Mouse (Mus musculus) ZHBTc4 (cell line): Measurements from ENCODE around the gene Fev.

Experiments
- DNase-seq: peaks from one replicate; pipeline ENCODE4 v3.0.0-alpha.2; 2011; ENCODE audit warnings: low read depth, low spot score

The Fev gene

GRCm38 (mm10) chr1:74880785-74881360 lies 4.3 kb downstream of the Fev start:
- peak; percentile 90 for DNase-seq

- DNase-seq, result peak; percentile 61
Measured at GRCm38 (mm10) chr1:74877199-74877598, 8.0 kb downstream of the Fev start.

DNA sequence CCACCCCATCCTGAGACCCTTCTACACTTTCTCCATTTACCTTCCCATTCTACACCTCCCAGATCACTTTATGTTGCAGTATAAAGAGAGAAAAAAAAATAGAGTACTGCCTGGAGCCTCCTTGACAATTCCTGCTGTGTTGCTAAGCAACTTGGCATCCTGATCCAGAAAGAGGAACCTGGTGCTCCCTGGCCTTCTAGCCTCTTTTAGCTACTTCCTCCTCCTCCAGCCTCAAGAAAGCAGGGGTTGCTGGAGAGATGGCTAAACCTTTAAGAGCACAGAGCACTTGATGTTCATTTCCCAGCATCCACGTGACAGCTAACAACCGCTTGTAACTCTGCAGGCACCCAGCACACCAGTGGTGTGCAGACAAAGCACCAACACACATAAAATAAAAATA lies 13.0 kb downstream of the Fev start:
- no peak for DNase-seq

- peak; percentile 51 for DNase-seq
Measured at GRCm38 (mm10) chr1:74861783-74862182, 23.4 kb downstream of the Fev start.

DNA sequence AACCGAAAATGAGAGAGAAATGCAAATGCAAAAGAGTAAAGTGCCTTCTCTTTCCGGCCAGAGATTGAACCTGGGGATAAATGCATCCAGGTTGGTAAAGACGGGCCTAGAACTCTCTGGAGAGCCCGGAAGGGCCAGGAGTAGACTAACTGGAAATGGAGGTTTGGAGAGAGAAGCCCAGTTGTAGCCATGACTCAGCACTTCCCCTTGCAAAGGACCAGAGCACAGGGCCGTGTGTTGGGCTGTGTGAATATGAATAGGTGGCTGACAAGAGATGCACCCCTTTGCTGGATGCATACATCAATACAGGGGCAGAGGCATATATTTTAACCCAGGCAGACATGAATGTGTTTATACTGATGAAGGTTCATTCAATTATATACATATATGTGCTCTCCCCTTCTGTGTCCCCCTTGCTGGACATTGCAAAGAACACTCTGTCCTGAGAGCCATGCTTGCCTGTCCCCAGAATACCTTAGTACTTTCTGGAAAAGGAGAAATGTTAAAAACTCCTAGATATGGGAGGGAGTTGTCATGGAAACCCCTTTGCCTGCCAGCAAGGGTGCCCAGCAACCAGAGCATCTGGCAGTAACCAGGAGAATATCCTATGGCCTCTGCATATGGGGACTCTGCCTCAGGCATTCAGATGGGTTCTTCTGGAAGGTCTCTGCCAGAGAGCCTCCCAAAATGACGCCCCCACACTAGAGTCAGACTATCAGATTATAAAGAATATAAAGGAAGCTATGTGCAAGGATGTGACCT lies 25.8 kb downstream of the Fev start:
- DNase-seq, result no peak

DNA sequence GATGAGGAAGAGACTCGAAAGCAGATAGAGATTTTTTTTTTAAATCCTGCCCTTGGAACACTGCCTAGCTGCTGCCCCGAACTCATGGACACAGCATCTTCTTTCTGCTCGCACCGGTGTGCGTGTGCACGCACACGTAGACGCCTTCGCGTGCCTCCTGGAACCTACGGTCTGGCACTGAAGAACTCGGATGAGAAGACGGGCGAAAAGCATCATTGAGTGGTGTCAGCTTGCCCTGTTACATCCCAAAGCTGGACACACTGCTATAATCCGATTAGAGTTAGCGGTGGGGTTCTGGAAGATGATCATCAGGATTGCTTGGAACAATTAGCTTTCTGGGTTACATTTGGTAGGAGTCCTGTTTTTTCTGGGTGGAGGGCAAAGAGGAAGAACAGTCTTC lies 26.4 kb downstream of the Fev start:
- DNase-seq, result no peak

GRCm38 (mm10) chr1:74858171-74858719 lies 27.0 kb downstream of the Fev start:
- peak; percentile 97 for DNase-seq

- no peak for DNase-seq
Measured at GRCm38 (mm10) chr1:74857677-74858076, 27.5 kb downstream of the Fev start.

DNA sequence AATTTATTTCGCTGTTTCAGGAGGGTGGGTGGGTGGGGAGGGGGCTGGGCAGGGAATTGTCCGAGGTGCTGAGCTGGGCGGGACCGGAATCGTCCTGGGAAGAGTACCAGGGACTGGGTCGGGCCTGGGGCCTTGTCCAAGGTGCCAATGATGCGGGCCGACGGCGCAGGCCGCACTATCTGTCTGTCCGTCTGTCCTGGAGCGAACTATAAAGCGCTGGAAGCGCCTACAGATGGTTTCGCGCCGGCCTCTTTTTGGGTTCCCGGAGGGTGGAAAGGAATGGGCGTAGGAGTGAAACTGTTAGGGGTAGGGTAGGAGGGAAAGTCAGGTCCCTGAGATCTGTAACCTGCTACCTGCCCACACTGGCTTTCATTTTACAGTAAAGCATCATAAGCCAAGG lies 28.0 kb downstream of the Fev start:
- DNase-seq, result peak; percentile 37

- DNase-seq, result no peak
Measured at GRCm38 (mm10) chr1:74856791-74857190, 28.4 kb downstream of the Fev start.

DNA sequence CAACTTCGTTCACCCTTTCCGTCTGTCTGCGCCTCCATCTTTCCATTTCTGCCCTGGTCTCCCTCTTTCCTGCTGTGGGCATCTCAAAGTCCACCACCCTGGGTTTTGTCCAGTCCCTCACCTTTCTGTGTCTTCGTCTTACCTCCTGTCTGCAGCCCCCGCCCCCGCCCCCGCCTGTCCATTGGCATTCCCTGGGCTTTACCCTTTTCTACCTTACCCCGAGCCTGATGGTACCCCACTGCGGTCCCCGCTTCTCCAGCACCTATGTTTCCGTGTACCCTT lies 28.8 kb downstream of the Fev start:
- no peak for DNase-seq

DNA sequence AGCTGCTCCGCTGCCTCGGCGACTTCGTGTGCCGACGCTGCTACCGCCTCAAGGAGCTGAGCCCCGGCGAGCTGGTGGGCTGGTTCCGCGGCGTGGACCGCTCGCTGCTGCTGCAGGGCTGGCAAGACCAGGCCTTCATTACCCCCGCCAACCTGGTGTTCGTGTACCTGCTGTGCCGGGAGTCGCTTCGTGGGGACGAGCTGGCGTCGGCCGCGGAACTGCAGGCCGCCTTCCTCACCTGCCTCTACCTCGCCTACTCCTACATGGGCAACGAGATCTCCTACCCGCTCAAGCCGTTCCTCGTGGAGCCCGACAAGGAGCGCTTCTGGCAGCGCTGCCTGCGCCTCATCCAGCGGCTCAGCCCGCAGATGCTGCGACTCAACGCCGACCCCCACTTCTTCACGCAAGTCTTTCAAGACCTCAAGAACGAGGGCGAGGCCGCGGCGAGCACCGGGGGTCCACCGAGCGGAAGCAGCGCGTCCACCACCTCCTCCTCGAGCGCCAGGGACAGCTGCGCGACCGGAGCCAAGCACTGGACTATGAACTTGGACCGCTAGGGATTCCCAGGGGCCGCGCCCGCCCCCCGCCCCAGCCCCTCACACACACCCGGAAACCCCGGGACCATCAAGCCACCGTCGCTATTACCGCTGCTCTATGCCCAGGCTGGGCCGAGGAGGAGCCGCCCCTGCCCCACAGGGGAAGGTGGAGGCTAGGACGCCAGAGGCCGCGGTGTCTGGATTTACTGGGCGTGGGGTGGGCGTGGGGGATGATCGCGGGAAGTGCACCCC lies 29.4 kb downstream of the Fev start:
- DNase-seq, result peak; percentile 55

- peak; percentile 43 for DNase-seq
Measured at GRCm38 (mm10) chr1:74855156-74855555, 30.1 kb downstream of the Fev start.

DNA sequence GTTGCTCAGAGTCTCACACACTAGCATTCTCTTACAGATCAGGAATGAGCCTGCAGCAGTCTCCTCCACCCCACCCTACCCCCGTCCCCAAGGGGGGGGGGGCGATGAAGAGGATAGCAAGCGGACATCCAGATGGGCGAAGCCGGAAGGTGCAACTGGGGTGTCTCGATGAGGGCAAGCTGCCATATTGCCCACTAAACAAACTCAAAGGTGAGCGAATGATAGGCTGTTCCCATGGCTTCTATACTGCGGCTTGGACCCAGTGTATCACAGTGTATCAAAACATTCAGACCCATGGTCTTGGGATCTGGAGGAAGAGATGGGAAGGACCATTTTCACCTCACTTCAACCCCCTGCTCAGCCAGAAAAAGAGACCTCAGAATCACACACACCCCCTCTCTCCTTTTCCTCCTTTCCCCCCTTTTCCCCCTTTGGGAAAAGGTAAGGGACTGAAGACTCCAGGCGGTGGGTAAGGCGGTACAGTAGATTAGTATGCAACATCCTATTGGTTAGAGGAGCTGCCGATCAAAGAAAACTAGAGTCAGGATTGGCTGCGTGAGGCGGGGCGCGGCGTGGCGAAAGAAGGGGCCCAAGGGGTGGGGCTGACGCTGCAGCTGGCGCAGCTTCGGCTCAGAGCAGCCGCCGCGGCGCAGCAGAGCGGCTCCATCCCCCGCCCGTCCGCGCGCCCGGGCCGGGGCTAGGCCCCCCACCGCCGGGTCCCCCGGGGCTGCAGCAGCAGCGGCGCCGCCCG lies 30.7 kb downstream of the Fev start, which contains the start of gene Cdk5r2:
Gene Cdk5r2, plus strand, starts transcription at position 629 of the 751 bp plus-strand sequence.
- peak; percentile 97 for DNase-seq

GRCm38 (mm10) chr1:74851001-74851775 lies 34.0 kb downstream of the Fev start:
- DNase-seq, result peak; percentile 71

DNA sequence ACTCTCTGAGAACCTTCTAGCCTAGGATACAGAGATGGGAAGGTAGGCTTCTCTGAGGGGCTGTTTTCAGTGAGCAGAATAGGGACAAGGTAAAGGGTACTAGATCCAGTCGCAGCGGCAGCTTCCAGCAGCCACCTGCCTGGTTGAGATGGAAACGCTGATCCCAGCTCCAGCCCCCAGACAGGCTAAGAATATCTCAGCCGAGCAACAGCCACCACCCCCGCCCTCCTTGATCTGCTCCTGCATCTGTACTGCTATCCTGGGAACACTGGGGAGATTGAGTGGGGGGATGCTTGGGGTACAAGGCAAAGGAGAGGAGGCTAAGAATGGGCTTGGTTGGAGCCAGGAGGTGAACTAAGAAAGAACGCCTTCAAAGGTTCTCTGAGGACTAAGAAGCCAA lies 35.0 kb downstream of the Fev start:
- no peak for DNase-seq

- no peak for DNase-seq
Measured at GRCm38 (mm10) chr1:74848946-74849345, 36.3 kb downstream of the Fev start.

- DNase-seq, result no peak
Measured at GRCm38 (mm10) chr1:74846341-74846740, 38.9 kb downstream of the Fev start.

DNA sequence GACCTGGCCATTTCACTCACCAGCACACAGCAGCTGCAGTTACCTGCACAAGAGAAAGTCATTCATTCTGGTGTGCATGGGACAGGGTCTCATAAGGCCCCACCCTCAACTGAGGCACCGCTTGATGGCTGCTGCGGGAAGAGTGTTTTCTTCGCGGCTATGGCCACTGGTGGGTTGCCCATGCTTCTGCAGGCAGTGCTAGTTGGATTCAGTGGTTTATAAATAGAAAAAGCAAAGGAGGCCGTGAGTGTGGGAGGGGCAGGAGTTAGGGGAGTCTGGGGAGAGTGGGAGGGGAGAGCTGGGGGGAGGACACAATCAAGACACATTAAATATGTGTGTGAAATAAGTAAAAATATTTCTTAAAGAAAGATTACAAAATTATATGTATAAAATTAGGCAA lies 42.1 kb downstream of the Fev start:
- no peak for DNase-seq

GRCm38 (mm10) chr1:74833255-74833654 lies 52.0 kb downstream of the Fev start:
- peak; percentile 62 for DNase-seq
